Mouse (Mus musculus) kidney, postnatal 0 days (tissue): Measurements from ENCODE around the gene Rapgef1. TPM values are rescaled to one million over a fixed set of nuclear protein-coding genes. Genes with fewer than 3 reads are reported as not detected.

Source experiments
- ATAC-seq: fragments of 200-750 bp; cut with Nextera tagmentation; replicated peaks from 2 replicates; pipeline ENCODE4 v1.8.0; 2017; ENCODE audit warnings: low read depth, moderate number of reproducible peaks, moderate TSS enrichment, moderate library complexity; ENCODE audit not compliant: low FRiP score
- DNase-seq: peaks from one replicate; pipeline ENCODE4 v3.0.0-alpha.2; 2016; ENCODE audit warnings: low spot score
- H3K27ac ChIP-seq: fragments of 300-500 bp; sonication (generic); 2 replicates; pipeline ENCODE4 v1.5.1; 2014; ENCODE audit warnings: mild to moderate bottlenecking
- H3K27me3 ChIP-seq: fragments of 300-500 bp; sonication (generic); 2 replicates; pipeline ENCODE4 v1.6.1; 2014; ENCODE audit warnings: low read length, mixed read lengths; ENCODE audit not compliant: insufficient read depth
- H3K36me3 ChIP-seq: fragments of 300-500 bp; sonication (generic); 2 replicates; pipeline ENCODE4 v1.6.1; 2014; ENCODE audit warnings: low read length, mixed read lengths; ENCODE audit not compliant: insufficient read depth
- H3K4me1 ChIP-seq: fragments of 300-500 bp; sonication (generic); replicated peaks from 2 replicates; pipeline ENCODE4 v1.6.1; 2014; ENCODE audit warnings: antibody characterized with exemption, low read length, mixed read lengths; ENCODE audit not compliant: insufficient read depth
- H3K4me2 ChIP-seq: fragments of 300-500 bp; sonication (generic); 2 replicates; pipeline ENCODE4 v1.6.1; 2014; ENCODE audit warnings: mild to moderate bottlenecking, low read length, moderate library complexity, mixed read lengths
- H3K4me3 ChIP-seq: fragments of 300-500 bp; sonication (generic); replicated peaks from 2 replicates; pipeline ENCODE4 v1.5.1; 2014; ENCODE audit warnings: low read depth, low read length
- H3K9ac ChIP-seq: fragments of 300-500 bp; sonication (generic); 2 replicates; pipeline ENCODE4 v1.6.1; 2014; ENCODE audit warnings: low read depth, low read length
- H3K9me3 ChIP-seq: fragments of 300-500 bp; sonication (generic); replicated peaks from 2 replicates; pipeline ENCODE4 v1.6.1; 2016; ENCODE audit warnings: low read length, inconsistent platforms, mixed read lengths
- CTCF ChIP-seq: IDR thresholded peaks from 2 replicates; pipeline ENCODE4 v1.5.1; 2016; ENCODE audit warnings: antibody characterized with exemption, low read depth, mild to moderate bottlenecking, moderate library complexity
- WGBS: fragments of 180-500 bp; shearing (Covaris S2); extraction: QIAGEN DNeasy Blood & Tissue Kit; methylation state at CpG from one replicate; pipeline ENCODE4 v1.1.7; 2014; 5-methylcytosine and 5-hydroxymethylcytosine counted together
- polyA plus RNA-seq: library from polyadenylated mRNA; unstranded; fragments of >200 nt; fragmentation: Nextera tagmentation; extraction: Ambion mirVana; gene quantifications from 2 replicates; pipeline ENCODE4 v1.2.1, GENCODE M21; 2015

Gene Rapgef1
- polyA plus RNA-seq, 1 experiment from 2014 or later, result 12.0 TPM

GRCm38 (mm10) chr2:29647808-29648207, 28.3 kb downstream of the Rapgef1 start:
- Histone ChIP-seq H3K4me1 (no peaks in the 10 kb centered on the region), H3K9ac (no peak overlapping the region), H3K4me2 (no peak overlapping the region), H3K36me3 (no peaks in the 10 kb centered on the region), H3K27ac (no peak overlapping the region), H3K27me3 (no peaks in the 10 kb centered on the region), H3K9me3 (no peaks in the 10 kb centered on the region), H3K4me3 (no peak overlapping the region)
- ATAC-seq (no peak), DNase-seq (no peak)
- TF ChIP-seq CTCF, result no peak
- WGBS, result 71% methylated on average over 7 of the region's 7 CpGs

DNA sequence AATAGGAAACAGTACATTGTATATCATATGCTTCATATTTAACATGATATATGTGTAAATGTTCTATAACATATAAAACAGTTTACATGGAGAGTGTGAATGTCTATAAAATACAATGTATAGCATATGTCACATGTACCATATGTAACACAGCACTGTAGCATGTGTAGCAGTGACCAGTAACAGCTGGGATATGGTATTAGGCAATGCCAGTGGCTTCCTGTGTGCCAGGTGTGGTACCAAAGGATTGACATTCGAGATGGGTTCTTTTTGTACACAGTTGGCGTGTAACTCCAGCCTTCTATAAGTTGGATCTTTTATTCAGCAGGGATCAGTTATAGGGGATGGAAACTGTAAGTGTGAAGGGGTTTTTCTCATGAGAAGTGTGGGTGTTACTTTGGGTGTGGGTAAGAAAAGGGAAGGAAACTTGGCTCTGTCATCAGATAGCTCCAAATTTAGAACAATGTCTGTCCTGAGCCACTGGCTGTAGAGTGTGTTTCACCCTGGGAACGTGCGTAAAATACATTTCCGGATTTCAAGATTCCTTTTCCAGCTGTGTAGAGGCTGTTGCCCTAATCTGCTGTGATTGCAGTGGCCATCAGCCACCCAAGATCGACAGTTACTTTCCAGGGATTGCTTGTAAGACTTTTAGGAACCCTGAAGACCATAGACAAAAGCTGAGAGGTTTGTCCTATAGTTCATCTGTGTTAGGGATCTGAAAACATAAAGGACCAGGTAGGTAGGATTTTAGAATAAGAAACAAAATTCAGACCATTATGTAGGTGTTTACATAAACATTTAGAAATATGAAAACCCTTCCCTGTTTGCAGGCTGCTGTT, 29.7 kb downstream of the Rapgef1 start:
- H3K4me3 ChIP-seq, result no peak overlapping the region
- DNase-seq, result peak; percentile 58
- H3K9me3 ChIP-seq, result no peaks in the 10 kb centered on the region
- no peak overlapping the region for H3K4me2 ChIP-seq
- no peaks in the 10 kb centered on the region for H3K36me3 ChIP-seq
- H3K27ac ChIP-seq, result 0 out of 2 replicates have a peak overlapping the region, but pooled peaks have one; percentile 15
- no peaks in the 10 kb centered on the region for H3K4me1 ChIP-seq
- H3K9ac ChIP-seq, result no peak overlapping the region
- 64% methylated on average over 6 of the region's 6 CpGs for WGBS
- TF ChIP-seq CTCF, result no peak
- no peak for ATAC-seq
- no peaks in the 10 kb centered on the region for H3K27me3 ChIP-seq

GRCm38 (mm10) chr2:29649795-29650457, 30.4 kb downstream of the Rapgef1 start:
- Histone ChIP-seq H3K4me3 (no peak overlapping the region), H3K36me3 (no peaks in the 10 kb centered on the region), H3K9me3 (no peaks in the 10 kb centered on the region), H3K4me1 (no peaks in the 10 kb centered on the region), H3K27me3 (no peaks in the 10 kb centered on the region), H3K27ac (no peak overlapping the region), H3K4me2 (no peak overlapping the region), H3K9ac (no peak overlapping the region)
- WGBS, result 74% methylated on average over 10 of the region's 10 CpGs
- no peak for ATAC-seq
- DNase-seq, result peak; percentile 47
- peak; percentile 61 for TF ChIP-seq CTCF

DNA sequence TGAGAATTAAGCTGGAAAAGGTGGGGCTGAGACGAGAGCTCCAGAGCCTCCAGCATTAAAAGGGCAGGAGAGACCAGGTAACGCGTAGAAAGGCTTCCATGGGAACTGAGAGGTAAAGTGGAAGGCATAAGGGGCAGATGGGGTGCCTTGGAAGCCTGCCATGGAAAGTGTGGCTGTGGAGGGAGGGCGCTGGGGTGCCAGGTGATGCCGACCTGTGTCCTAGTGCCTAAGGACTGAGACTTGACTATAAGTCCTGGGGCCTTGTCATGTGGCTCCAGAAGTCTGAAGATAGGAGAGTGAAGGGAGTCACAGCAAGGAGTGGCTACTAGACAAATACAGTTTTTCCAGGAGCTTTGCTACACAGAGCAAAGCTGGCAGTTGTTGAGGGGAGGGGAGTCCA, 32.4 kb downstream of the Rapgef1 start:
- Histone ChIP-seq H3K27me3 (no peaks in the 10 kb centered on the region), H3K9me3 (no peaks in the 10 kb centered on the region), H3K4me3 (no peak overlapping the region), H3K4me2 (no peak overlapping the region), H3K4me1 (no peaks in the 10 kb centered on the region), H3K36me3 (no peaks in the 10 kb centered on the region), H3K9ac (no peak overlapping the region), H3K27ac (no peak overlapping the region)
- ATAC-seq (no peak), DNase-seq (no peak)
- WGBS, result 89% methylated on average over 5 of the region's 5 CpGs
- TF ChIP-seq CTCF, result no peak

- Histone ChIP-seq H3K36me3 (no peaks in the 10 kb centered on the region), H3K4me1 (no peaks in the 10 kb centered on the region), H3K27me3 (no peaks in the 10 kb centered on the region), H3K9me3 (no peaks in the 10 kb centered on the region), H3K4me2 (no peak overlapping the region), H3K9ac (no peak overlapping the region), H3K4me3 (no peak overlapping the region), H3K27ac (no peak overlapping the region)
- DNase-seq, result no peak
- no peak for ATAC-seq
- WGBS, result 88% methylated on average over 5 of the region's 5 CpGs
- no peak for TF ChIP-seq CTCF
Observed at GRCm38 (mm10) chr2:29655433-29655832, 35.9 kb downstream of the Rapgef1 start.

DNA sequence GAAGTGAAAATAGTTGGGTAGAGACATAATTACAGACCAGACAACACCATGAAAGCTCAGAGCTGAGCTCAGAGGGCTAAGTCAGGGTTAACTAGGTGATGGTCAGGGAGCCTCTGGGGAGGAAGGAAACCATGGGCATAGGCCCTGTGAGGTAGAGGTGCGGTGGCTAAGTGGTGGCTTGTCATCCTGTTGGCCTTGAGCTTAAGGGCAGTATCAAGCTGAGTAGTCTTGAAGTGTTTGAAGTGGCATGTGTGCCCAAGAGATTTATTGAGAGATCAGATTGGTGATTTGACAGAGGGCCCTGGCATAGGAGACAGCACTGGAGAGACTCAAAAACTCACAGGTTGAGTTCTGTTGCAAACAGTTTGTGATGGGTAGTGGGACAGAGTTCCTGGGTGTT, 36.6 kb downstream of the Rapgef1 start:
- no peak overlapping the region for H3K4me2 ChIP-seq
- DNase-seq (no peak), ATAC-seq (no peak)
- H3K9ac ChIP-seq, result no peak overlapping the region
- no peak overlapping the region for H3K4me3 ChIP-seq
- H3K9me3 ChIP-seq, result no peaks in the 10 kb centered on the region
- WGBS, result 95% methylated on average over 1 of the region's 1 CpGs
- no peak for TF ChIP-seq CTCF
- H3K36me3 ChIP-seq, result no peaks in the 10 kb centered on the region
- H3K27ac ChIP-seq, result no peak overlapping the region
- H3K4me1 ChIP-seq, result no peaks in the 10 kb centered on the region
- H3K27me3 ChIP-seq, result no peaks in the 10 kb centered on the region
